Mouse (Mus musculus): Measurements from ENCODE around the gene Hnrnph3. TPM values are rescaled to one million over a fixed set of nuclear protein-coding genes. Genes with fewer than 3 reads are reported as not detected.

Hnrnph3 gene
- polyA plus RNA-seq, 1 experiment, result 18.1 TPM

GRCm38 (mm10) chr10:63032267-63032666 is 8.2 kb upstream of the Hnrnph3 start:
- no peak for TF ChIP-seq CEBPB (IDR thresholded peaks at IDR 0.05; ENCODE audit: insufficient read depth, poor library complexity, severe bottlenecking)
- no peak for TF ChIP-seq MAX (IDR thresholded peaks at IDR 0.05; ENCODE audit: low read depth)
- no peaks in the 10 kb centered on the region for H3K36me3 ChIP-seq (ENCODE audit: control insufficient read depth, insufficient read depth)
- H3K79me2 ChIP-seq (ENCODE audit: control insufficient read depth, insufficient read depth), result no peaks in the 10 kb centered on the region
- H3ac ChIP-seq (ENCODE audit: control insufficient read depth, insufficient read length), result no peak overlapping the region
- no peak overlapping the region for H3K4me3 ChIP-seq
- H3K27me3 ChIP-seq (ENCODE audit: control insufficient read depth, insufficient read depth, insufficient read length), result no peaks in the 10 kb centered on the region
- H3K4me2 ChIP-seq (ENCODE audit: low read depth), result no peak overlapping the region

DNA sequence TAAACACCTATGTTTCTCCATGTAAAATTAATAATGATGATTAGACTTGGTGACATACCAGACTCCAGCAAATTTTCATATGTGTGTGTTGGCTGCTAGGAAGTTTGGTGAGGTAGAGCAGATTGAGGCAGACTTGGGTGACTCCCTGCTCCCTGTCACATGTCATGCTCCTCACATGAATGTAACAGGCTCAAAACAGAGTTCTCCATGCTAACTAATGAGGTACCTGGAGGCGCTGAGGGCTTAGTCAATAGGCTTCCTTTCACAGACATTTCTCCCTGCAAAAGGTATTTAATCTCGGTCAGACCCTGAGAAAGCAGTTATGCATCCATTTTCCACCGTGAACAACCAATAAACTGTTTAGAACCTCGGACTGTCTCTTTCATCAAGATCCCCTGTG is 4.4 kb upstream of the Hnrnph3 start:
- no peak overlapping the region for H3K4me3 ChIP-seq
- TF ChIP-seq USF1 (IDR thresholded peaks at IDR 0.05; ENCODE audit: low read depth) (no peak), CEBPB (IDR thresholded peaks at IDR 0.05; ENCODE audit: insufficient read depth, poor library complexity, severe bottlenecking) (no peak), TCF3 (IDR thresholded peaks at IDR 0.05; ENCODE audit: insufficient read length, low read depth) (no peak), MYOG (IDR thresholded peaks at IDR 0.05; ENCODE audit: control insufficient read depth in 1 of 3, insufficient read depth in 1 of 3, insufficient read length in 2 of 3, low read depth in 2 of 3) (no peak), POLR2A (IDR thresholded peaks at IDR 0.05; ENCODE audit: insufficient read length, low read depth) (no peak), REST (IDR thresholded peaks at IDR 0.05; ENCODE audit: insufficient read depth, insufficient read length) (no peak)
- H3K4me2 ChIP-seq (ENCODE audit: low read depth), result no peak overlapping the region
- H3ac ChIP-seq (ENCODE audit: control insufficient read depth, insufficient read length), result no peak overlapping the region
- no peaks in the 10 kb centered on the region for H3K36me3 ChIP-seq (ENCODE audit: control insufficient read depth, insufficient read depth)
- no peaks in the 10 kb centered on the region for H3K27me3 ChIP-seq (ENCODE audit: control insufficient read depth, insufficient read depth, insufficient read length)
- no peaks in the 10 kb centered on the region for H3K79me2 ChIP-seq (ENCODE audit: control insufficient read depth, insufficient read depth)

- no peak overlapping the region for H3ac ChIP-seq (ENCODE audit: control insufficient read depth, insufficient read length)
- no peaks in the 10 kb centered on the region for H3K27me3 ChIP-seq (ENCODE audit: control insufficient read depth, insufficient read depth, insufficient read length)
- TF ChIP-seq TCF12 (IDR thresholded peaks at IDR 0.05; ENCODE audit: insufficient read depth, poor library complexity, severe bottlenecking), result no peak
- TF ChIP-seq MYOG (IDR thresholded peaks at IDR 0.05; ENCODE audit: control insufficient read depth in 1 of 3, insufficient read depth in 1 of 3, insufficient read length in 2 of 3, low read depth in 2 of 3), result no peak
- no peak for TF ChIP-seq USF1 (IDR thresholded peaks at IDR 0.05; ENCODE audit: low read depth)
- no peak for TF ChIP-seq MYOD1 (IDR thresholded peaks at IDR 0.05; ENCODE audit: control insufficient read depth in 1 of 3, insufficient read length in 2 of 3, low read depth in 2 of 3)
- no peak for TF ChIP-seq E2F4 (IDR thresholded peaks at IDR 0.05; ENCODE audit: insufficient read depth)
- H3K4me2 ChIP-seq (ENCODE audit: low read depth), result no peak overlapping the region
- H3K36me3 ChIP-seq (ENCODE audit: control insufficient read depth, insufficient read depth), result no peaks in the 10 kb centered on the region
- H3K79me2 ChIP-seq (ENCODE audit: control insufficient read depth, insufficient read depth), result peaks cover 8% of the 10 kb centered on the region
- no peak overlapping the region for H3K4me3 ChIP-seq
Measured at GRCm38 (mm10) chr10:63027376-63028161, 3.6 kb upstream of the Hnrnph3 start.

DNA sequence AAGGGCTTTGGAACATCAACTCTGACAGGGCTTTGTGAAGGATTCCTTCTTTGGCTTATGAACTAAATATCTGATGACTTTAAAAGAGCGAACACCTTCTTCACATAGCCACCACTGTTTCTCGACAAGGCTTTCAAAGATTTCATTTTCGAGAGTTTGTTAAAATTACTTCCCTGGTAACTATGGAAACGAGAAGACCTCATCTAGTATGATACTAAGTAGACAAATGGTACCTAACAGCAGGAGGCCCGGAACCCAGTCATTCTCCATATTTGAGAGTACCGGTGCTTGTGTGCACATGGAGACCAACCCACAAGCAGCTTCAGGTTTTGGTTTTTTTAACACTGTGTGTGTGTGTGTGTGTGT is 2.8 kb upstream of the Hnrnph3 start:
- no peaks in the 10 kb centered on the region for H3K27me3 ChIP-seq (ENCODE audit: control insufficient read depth, insufficient read depth, insufficient read length)
- peaks cover 16% of the 10 kb centered on the region for H3K79me2 ChIP-seq (ENCODE audit: control insufficient read depth, insufficient read depth)
- no peak overlapping the region for H3ac ChIP-seq (ENCODE audit: control insufficient read depth, insufficient read length)
- no peak overlapping the region for H3K4me2 ChIP-seq (ENCODE audit: low read depth)
- no peak overlapping the region for H3K4me3 ChIP-seq
- no peaks in the 10 kb centered on the region for H3K36me3 ChIP-seq (ENCODE audit: control insufficient read depth, insufficient read depth)
- TF ChIP-seq MYOG (IDR thresholded peaks at IDR 0.05; ENCODE audit: control insufficient read depth in 1 of 3, insufficient read depth in 1 of 3, insufficient read length in 2 of 3, low read depth in 2 of 3) (no peak), POLR2AphosphoS2 (IDR thresholded peaks at IDR 0.05; ENCODE audit: insufficient read length, low read depth) (no peak), TCF12 (IDR thresholded peaks at IDR 0.05; ENCODE audit: insufficient read depth, poor library complexity, severe bottlenecking) (no peak)

DNA sequence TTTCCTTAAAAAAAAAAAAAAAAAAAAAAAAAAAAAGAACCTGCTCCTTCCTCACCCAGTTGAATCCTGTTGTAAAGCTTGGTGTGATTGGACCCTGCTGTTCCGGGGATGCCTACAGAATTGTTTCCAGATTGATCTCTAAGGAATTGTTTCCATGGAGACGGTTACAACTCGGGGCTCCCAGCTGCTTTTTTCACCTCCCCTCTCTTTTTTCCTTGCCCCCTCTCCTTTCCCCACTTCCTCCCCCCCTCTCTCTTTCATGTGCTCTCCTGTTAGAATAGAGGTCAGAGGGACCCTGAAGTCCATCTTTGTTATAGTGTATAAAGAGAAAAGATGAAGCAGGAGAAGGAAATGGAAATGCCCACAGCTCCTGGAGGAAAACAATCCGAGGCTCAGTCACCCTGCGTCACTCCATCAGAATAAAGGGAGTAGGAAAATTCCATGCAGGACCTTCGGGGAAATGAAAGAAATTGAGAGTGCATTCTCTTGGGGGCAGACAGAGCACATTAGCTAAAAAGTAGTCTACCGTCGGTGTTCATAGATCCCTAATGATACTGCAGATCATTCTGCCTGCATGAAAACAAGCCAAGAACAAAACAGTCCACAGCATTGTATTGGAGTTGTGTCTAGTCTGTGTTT is 2.3 kb upstream of the Hnrnph3 start:
- Histone ChIP-seq H3K27me3 (ENCODE audit: control insufficient read depth, insufficient read depth, insufficient read length) (no peaks in the 10 kb centered on the region), H3K36me3 (ENCODE audit: control insufficient read depth, insufficient read depth) (no peaks in the 10 kb centered on the region), H3ac (ENCODE audit: control insufficient read depth, insufficient read length) (no peak overlapping the region), H3K79me2 (ENCODE audit: control insufficient read depth, insufficient read depth) (peaks cover 21% of the 10 kb centered on the region), H3K4me3 (no peak overlapping the region), H3K4me2 (ENCODE audit: low read depth) (no peak overlapping the region)
- TF ChIP-seq CEBPB (IDR thresholded peaks at IDR 0.05; ENCODE audit: insufficient read depth, poor library complexity, severe bottlenecking), result no peak
- TF ChIP-seq TCF3 (IDR thresholded peaks at IDR 0.05; ENCODE audit: insufficient read length, low read depth), result no peak
- TF ChIP-seq MAX (IDR thresholded peaks at IDR 0.05; ENCODE audit: low read depth), result no peak
- no peak for TF ChIP-seq USF1 (IDR thresholded peaks at IDR 0.05; ENCODE audit: low read depth)
- no peak for TF ChIP-seq POLR2AphosphoS2 (IDR thresholded peaks at IDR 0.05; ENCODE audit: insufficient read length, low read depth)
- no peak for TF ChIP-seq REST (IDR thresholded peaks at IDR 0.05; ENCODE audit: insufficient read depth, insufficient read length)
- no peak for TF ChIP-seq MYOG (IDR thresholded peaks at IDR 0.05; ENCODE audit: control insufficient read depth in 1 of 3, insufficient read depth in 1 of 3, insufficient read length in 2 of 3, low read depth in 2 of 3)
- no peak for TF ChIP-seq TCF12 (IDR thresholded peaks at IDR 0.05; ENCODE audit: insufficient read depth, poor library complexity, severe bottlenecking)
- TF ChIP-seq POLR2A (IDR thresholded peaks at IDR 0.05; ENCODE audit: insufficient read length, low read depth), result no peak
- no peak for TF ChIP-seq MYOD1 (IDR thresholded peaks at IDR 0.05; ENCODE audit: control insufficient read depth in 1 of 3, insufficient read length in 2 of 3, low read depth in 2 of 3)
- TF ChIP-seq SRF (IDR thresholded peaks at IDR 0.05; ENCODE audit: control insufficient read depth, insufficient read length, low read depth), result no peak
- TF ChIP-seq E2F4 (IDR thresholded peaks at IDR 0.05; ENCODE audit: insufficient read depth), result no peak

Measured in myocyte (in vitro differentiated cells).